Mouse (Mus musculus) cerebellum, adult 2 months (tissue): ENCODE results near the gene Camkv.

Experiments used
- CTCF ChIP-seq: fragments of 200-500 bp; IDR thresholded peaks from 2 replicates; pipeline ENCODE4 v1.5.1; 2011; ENCODE audit warnings: low read depth, mild to moderate bottlenecking, control low read depth, low read length, moderate library complexity, borderline replicate concordance; ENCODE audit not compliant: insufficient read depth
- POLR2A ChIP-seq: fragments of 200-500 bp; IDR thresholded peaks from 2 replicates; pipeline ENCODE4 v1.6.1; 2011; ENCODE audit warnings: low read length, control low read depth, borderline replicate concordance; ENCODE audit not compliant: insufficient read depth

GRCm38 (mm10) chr9:107910025-107910769, 25.3 kb upstream of the Camkv start:
- TF ChIP-seq POLR2A (no peak), CTCF (no peak)
